Mouse (Mus musculus) midbrain, embryonic 16.5 days (tissue): ENCODE measurements at regions not wholly inside any gene's neighbourhood (a gene's known extent, or its start where the extent isn't known, plus 50 kb on each side); places are given as distances from the start of the nearest gene placed in this dataset.

Experiments
- ATAC-seq: fragments of 200-750 bp; cut with Nextera tagmentation; 2 replicates; pipeline ENCODE4 v1.8.0; 2017; ENCODE audit warnings: moderate TSS enrichment
- H3K27ac ChIP-seq: fragments of 300-500 bp; sonication (generic); 2 replicates; pipeline ENCODE4 v1.5.1; 2014; ENCODE audit warnings: mild to moderate bottlenecking, low read length, mixed read lengths
- H3K27me3 ChIP-seq: fragments of 300-500 bp; sonication (generic); 2 replicates; pipeline ENCODE4 v1.6.1; 2014; ENCODE audit warnings: low read depth, low read length, mixed read lengths; ENCODE audit not compliant: control insufficient read depth, insufficient read depth
- H3K36me3 ChIP-seq: fragments of 300-500 bp; sonication (generic); 2 replicates; pipeline ENCODE4 v1.6.1; 2014; ENCODE audit warnings: mild to moderate bottlenecking, low read length, moderate library complexity, mixed read lengths; ENCODE audit not compliant: control insufficient read depth, insufficient read depth
- H3K4me1 ChIP-seq: fragments of 300-500 bp; sonication (generic); 2 replicates; pipeline ENCODE4 v1.6.1; 2014; ENCODE audit warnings: mild to moderate bottlenecking, low read length, mixed read lengths; ENCODE audit not compliant: control insufficient read depth, insufficient read depth
- H3K4me2 ChIP-seq: fragments of 300-500 bp; sonication (generic); 2 replicates; pipeline ENCODE4 v1.6.1; 2014; ENCODE audit warnings: mild to moderate bottlenecking, low read length, mixed read lengths
- H3K4me3 ChIP-seq: fragments of 300-500 bp; sonication (generic); 2 replicates; pipeline ENCODE4 v1.5.1; 2014; ENCODE audit warnings: low read depth, mild to moderate bottlenecking, low read length, moderate library complexity, mixed read lengths
- H3K9ac ChIP-seq: fragments of 300-500 bp; sonication (generic); 2 replicates; pipeline ENCODE4 v1.6.1; 2014; ENCODE audit warnings: low read depth, low read length, mixed read lengths
- H3K9me3 ChIP-seq: fragments of 300-500 bp; sonication (generic); replicated peaks from 2 replicates; pipeline ENCODE4 v1.6.1; 2014; ENCODE audit warnings: mild to moderate bottlenecking, low read length, mixed read lengths; ENCODE audit not compliant: control insufficient read depth, poor library complexity, severe bottlenecking
- WGBS: fragments of 180-500 bp; shearing (Covaris S2); extraction: QIAGEN DNeasy Blood & Tissue Kit; methylation state at CpG from one replicate; pipeline ENCODE4 v1.1.7; 2014; 5-methylcytosine and 5-hydroxymethylcytosine counted together

- no peak overlapping the region for H3K27ac ChIP-seq
- H3K4me3 ChIP-seq, result no peak overlapping the region
- whole genome bisulfite sequencing, result 79% methylated on average over 5 of the region's 5 CpGs
- no peak for ATAC-seq
- no peaks in the 10 kb centered on the region for H3K9me3 ChIP-seq
- no peaks in the 10 kb centered on the region for H3K36me3 ChIP-seq
- no peaks in the 10 kb centered on the region for H3K4me1 ChIP-seq
- no peak overlapping the region for H3K9ac ChIP-seq
- H3K27me3 ChIP-seq, result no peaks in the 10 kb centered on the region
- H3K4me2 ChIP-seq, result no peak overlapping the region
These were observed 55.3 kb downstream of the Crygf start for GRCm38 (mm10) chr1:65981665-65982064.

GRCm38 (mm10) chr1:66000398-66000797, 74.1 kb downstream of the Crygf start:
- Histone ChIP-seq H3K9ac (no peak overlapping the region), H3K4me2 (no peak overlapping the region), H3K4me3 (no peak overlapping the region), H3K4me1 (no peaks in the 10 kb centered on the region), H3K9me3 (no peaks in the 10 kb centered on the region), H3K36me3 (no peaks in the 10 kb centered on the region), H3K27ac (no peak overlapping the region), H3K27me3 (no peaks in the 10 kb centered on the region)
- WGBS, result 65% methylated on average over 3 of the region's 3 CpGs
- ATAC-seq, result no peak

- Histone ChIP-seq H3K27ac (no peak overlapping the region), H3K9ac (no peak overlapping the region), H3K27me3 (no peaks in the 10 kb centered on the region), H3K36me3 (no peaks in the 10 kb centered on the region), H3K4me1 (no peaks in the 10 kb centered on the region), H3K4me2 (no peak overlapping the region), H3K9me3 (no peaks in the 10 kb centered on the region), H3K4me3 (no peak overlapping the region)
- ATAC-seq, result peak; percentile 81
- 56% methylated on average over 17 of the region's 17 CpGs for WGBS
These were observed 77.8 kb downstream of the Crygf start for GRCm38 (mm10) chr1:66003897-66004660.
